Mouse (Mus musculus): ENCODE measurements around the gene Inpp4b. TPM values are rescaled to one million over a fixed set of nuclear protein-coding genes. Genes with fewer than 3 reads are reported as not detected.

Inpp4b gene
- polyA plus RNA-seq, 1 experiment from 2014 or later = 4.2 TPM

GRCm38 (mm10) chr8:81612611-81613010, 270.3 kb downstream of the Inpp4b start:
- 76% methylated on average over 2 of the region's 2 CpGs for WGBS
- no peak for ATAC-seq (ENCODE audit: insufficient read depth, low FRiP score, low TSS enrichment)
- H3K4me2 ChIP-seq (ENCODE audit: low read depth) = no peak overlapping the region
- DNase-seq (ENCODE audit: low spot score) = no peak
- no peaks in the 10 kb centered on the region for H3K27me3 ChIP-seq (ENCODE audit: control insufficient read depth, insufficient read depth, low read length)
- H3K4me3 ChIP-seq (ENCODE audit: low read depth, low read length) = no peak overlapping the region
- no peaks in the 10 kb centered on the region for H3K9me3 ChIP-seq (ENCODE audit: control insufficient read depth, low read length)
- no peak overlapping the region for H3K27ac ChIP-seq (ENCODE audit: low read depth, low read length)
- no peak overlapping the region for H3K9ac ChIP-seq (ENCODE audit: low read length)
- H3K4me1 ChIP-seq (ENCODE audit: control insufficient read depth, insufficient read depth, low read length) = no peaks in the 10 kb centered on the region
- no peaks in the 10 kb centered on the region for H3K36me3 ChIP-seq (ENCODE audit: control insufficient read depth, insufficient read depth, low read length)

- ATAC-seq (ENCODE audit: insufficient read depth, low FRiP score, low TSS enrichment) = no peak
- Histone ChIP-seq H3K4me3 (ENCODE audit: low read depth, low read length) (no peak overlapping the region), H3K4me2 (ENCODE audit: low read depth) (no peak overlapping the region), H3K4me1 (ENCODE audit: control insufficient read depth, insufficient read depth, low read length) (no peaks in the 10 kb centered on the region), H3K27ac (ENCODE audit: low read depth, low read length) (no peak overlapping the region), H3K36me3 (ENCODE audit: control insufficient read depth, insufficient read depth, low read length) (no peaks in the 10 kb centered on the region), H3K27me3 (ENCODE audit: control insufficient read depth, insufficient read depth, low read length) (no peaks in the 10 kb centered on the region), H3K9ac (ENCODE audit: low read length) (no peak overlapping the region), H3K9me3 (ENCODE audit: control insufficient read depth, low read length) (no peaks in the 10 kb centered on the region)
- 85% methylated on average over 1 of the region's 1 CpGs for WGBS
- DNase-seq (ENCODE audit: low spot score) = no peak
Measured at GRCm38 (mm10) chr8:81614135-81614534, 271.8 kb downstream of the Inpp4b start.

- ATAC-seq (ENCODE audit: insufficient read depth, low FRiP score, low TSS enrichment) (no peak), DNase-seq (ENCODE audit: low spot score) (no peak)
- Histone ChIP-seq H3K27me3 (ENCODE audit: control insufficient read depth, insufficient read depth, low read length) (no peaks in the 10 kb centered on the region), H3K4me1 (ENCODE audit: control insufficient read depth, insufficient read depth, low read length) (no peaks in the 10 kb centered on the region), H3K27ac (ENCODE audit: low read depth, low read length) (no peak overlapping the region), H3K4me2 (ENCODE audit: low read depth) (no peak overlapping the region), H3K36me3 (ENCODE audit: control insufficient read depth, insufficient read depth, low read length) (no peaks in the 10 kb centered on the region), H3K9me3 (ENCODE audit: control insufficient read depth, low read length) (no peaks in the 10 kb centered on the region), H3K9ac (ENCODE audit: low read length) (no peak overlapping the region), H3K4me3 (ENCODE audit: low read depth, low read length) (no peak overlapping the region)
- 81% methylated on average over 2 of the region's 2 CpGs for WGBS
Measured at GRCm38 (mm10) chr8:81614605-81615004, 272.2 kb downstream of the Inpp4b start.

GRCm38 (mm10) chr8:81615552-81615951, 273.2 kb downstream of the Inpp4b start:
- DNase-seq (ENCODE audit: low spot score) (no peak), ATAC-seq (ENCODE audit: insufficient read depth, low FRiP score, low TSS enrichment) (no peak)
- Histone ChIP-seq H3K27me3 (ENCODE audit: control insufficient read depth, insufficient read depth, low read length) (no peaks in the 10 kb centered on the region), H3K4me1 (ENCODE audit: control insufficient read depth, insufficient read depth, low read length) (no peaks in the 10 kb centered on the region), H3K4me3 (ENCODE audit: low read depth, low read length) (no peak overlapping the region), H3K9me3 (ENCODE audit: control insufficient read depth, low read length) (no peaks in the 10 kb centered on the region), H3K27ac (ENCODE audit: low read depth, low read length) (no peak overlapping the region), H3K9ac (ENCODE audit: low read length) (no peak overlapping the region), H3K4me2 (ENCODE audit: low read depth) (no peak overlapping the region), H3K36me3 (ENCODE audit: control insufficient read depth, insufficient read depth, low read length) (no peaks in the 10 kb centered on the region)
- whole genome bisulfite sequencing = 70% methylated on average over 1 of the region's 1 CpGs

GRCm38 (mm10) chr8:81618918-81619317, 276.6 kb downstream of the Inpp4b start:
- 90% methylated on average over 3 of the region's 3 CpGs for WGBS
- no peak for DNase-seq (ENCODE audit: low spot score)
- no peak overlapping the region for H3K9ac ChIP-seq (ENCODE audit: low read length)
- H3K4me1 ChIP-seq (ENCODE audit: control insufficient read depth, insufficient read depth, low read length) = no peaks in the 10 kb centered on the region
- no peak for ATAC-seq (ENCODE audit: insufficient read depth, low FRiP score, low TSS enrichment)
- no peaks in the 10 kb centered on the region for H3K27me3 ChIP-seq (ENCODE audit: control insufficient read depth, insufficient read depth, low read length)
- H3K4me2 ChIP-seq (ENCODE audit: low read depth) = no peak overlapping the region
- no peak overlapping the region for H3K4me3 ChIP-seq (ENCODE audit: low read depth, low read length)
- no peaks in the 10 kb centered on the region for H3K36me3 ChIP-seq (ENCODE audit: control insufficient read depth, insufficient read depth, low read length)
- H3K9me3 ChIP-seq (ENCODE audit: control insufficient read depth, low read length) = no peaks in the 10 kb centered on the region
- no peak overlapping the region for H3K27ac ChIP-seq (ENCODE audit: low read depth, low read length)

- no peaks in the 10 kb centered on the region for H3K9me3 ChIP-seq (ENCODE audit: control insufficient read depth, low read length)
- no peak overlapping the region for H3K27ac ChIP-seq (ENCODE audit: low read depth, low read length)
- H3K36me3 ChIP-seq (ENCODE audit: control insufficient read depth, insufficient read depth, low read length) = no peaks in the 10 kb centered on the region
- H3K4me1 ChIP-seq (ENCODE audit: control insufficient read depth, insufficient read depth, low read length) = no peaks in the 10 kb centered on the region
- no peak overlapping the region for H3K4me2 ChIP-seq (ENCODE audit: low read depth)
- H3K4me3 ChIP-seq (ENCODE audit: low read depth, low read length) = no peak overlapping the region
- H3K9ac ChIP-seq (ENCODE audit: low read length) = no peak overlapping the region
- 98% methylated on average over 1 of the region's 1 CpGs for WGBS
- DNase-seq (ENCODE audit: low spot score) (no peak), ATAC-seq (ENCODE audit: insufficient read depth, low FRiP score, low TSS enrichment) (no peak)
- no peaks in the 10 kb centered on the region for H3K27me3 ChIP-seq (ENCODE audit: control insufficient read depth, insufficient read depth, low read length)
Measured at GRCm38 (mm10) chr8:81635015-81635414, 292.7 kb downstream of the Inpp4b start.

GRCm38 (mm10) chr8:81635912-81636583, 293.7 kb downstream of the Inpp4b start:
- Histone ChIP-seq H3K4me1 (ENCODE audit: control insufficient read depth, insufficient read depth, low read length) (no peaks in the 10 kb centered on the region), H3K27ac (ENCODE audit: low read depth, low read length) (no peak overlapping the region), H3K9ac (ENCODE audit: low read length) (no peak overlapping the region), H3K27me3 (ENCODE audit: control insufficient read depth, insufficient read depth, low read length) (no peaks in the 10 kb centered on the region), H3K4me3 (ENCODE audit: low read depth, low read length) (no peak overlapping the region), H3K9me3 (ENCODE audit: control insufficient read depth, low read length) (no peaks in the 10 kb centered on the region), H3K4me2 (ENCODE audit: low read depth) (no peak overlapping the region), H3K36me3 (ENCODE audit: control insufficient read depth, insufficient read depth, low read length) (no peaks in the 10 kb centered on the region)
- no peak for DNase-seq (ENCODE audit: low spot score)
- WGBS = 88% methylated on average over 2 of the region's 2 CpGs
- ATAC-seq (ENCODE audit: insufficient read depth, low FRiP score, low TSS enrichment) = no peak

- H3K27me3 ChIP-seq (ENCODE audit: control insufficient read depth, insufficient read depth, low read length) = no peaks in the 10 kb centered on the region
- H3K4me1 ChIP-seq (ENCODE audit: control insufficient read depth, insufficient read depth, low read length) = no peaks in the 10 kb centered on the region
- no peak overlapping the region for H3K4me2 ChIP-seq (ENCODE audit: low read depth)
- no peak overlapping the region for H3K27ac ChIP-seq (ENCODE audit: low read depth, low read length)
- no peak overlapping the region for H3K9ac ChIP-seq (ENCODE audit: low read length)
- 88% methylated on average over 3 of the region's 3 CpGs for WGBS
- H3K9me3 ChIP-seq (ENCODE audit: control insufficient read depth, low read length) = no peaks in the 10 kb centered on the region
- H3K4me3 ChIP-seq (ENCODE audit: low read depth, low read length) = no peak overlapping the region
- DNase-seq (ENCODE audit: low spot score) = no peak
- no peak for ATAC-seq (ENCODE audit: insufficient read depth, low FRiP score, low TSS enrichment)
- no peaks in the 10 kb centered on the region for H3K36me3 ChIP-seq (ENCODE audit: control insufficient read depth, insufficient read depth, low read length)
Measured at GRCm38 (mm10) chr8:81638478-81638877, 296.1 kb downstream of the Inpp4b start.

- WGBS = 45% methylated on average over 4 of the region's 4 CpGs
- Histone ChIP-seq H3K4me2 (ENCODE audit: low read depth) (no peak overlapping the region), H3K36me3 (ENCODE audit: control insufficient read depth, insufficient read depth, low read length) (no peaks in the 10 kb centered on the region), H3K9me3 (ENCODE audit: control insufficient read depth, low read length) (no peaks in the 10 kb centered on the region), H3K27me3 (ENCODE audit: control insufficient read depth, insufficient read depth, low read length) (no peaks in the 10 kb centered on the region), H3K27ac (ENCODE audit: low read depth, low read length) (no peak overlapping the region), H3K4me3 (ENCODE audit: low read depth, low read length) (no peak overlapping the region), H3K9ac (ENCODE audit: low read length) (no peak overlapping the region), H3K4me1 (ENCODE audit: control insufficient read depth, insufficient read depth, low read length) (no peaks in the 10 kb centered on the region)
- no peak for ATAC-seq (ENCODE audit: insufficient read depth, low FRiP score, low TSS enrichment)
- no peak for DNase-seq (ENCODE audit: low spot score)
Measured at GRCm38 (mm10) chr8:81639820-81640219, 297.5 kb downstream of the Inpp4b start.

All from neural tube, embryonic 11.5 days (tissue).